Mouse (Mus musculus): ENCODE data around the gene Tmem252. TPM values are rescaled to one million over a fixed set of nuclear protein-coding genes. Genes with fewer than 3 reads are reported as not detected.

The Tmem252 gene
- polyA plus RNA-seq, 1 experiment: under 0.01 TPM

GRCm38 (mm10) chr19:24703680-24704079, 29.9 kb downstream of the Tmem252 start:
- no peaks in the 10 kb centered on the region for H3K27me3 ChIP-seq (ENCODE audit: control insufficient read depth, insufficient read depth, insufficient read length)
- TF ChIP-seq USF1 (IDR thresholded peaks at IDR 0.05; ENCODE audit: low read depth) (no peak), CEBPB (IDR thresholded peaks at IDR 0.05; ENCODE audit: low read depth) (no peak), MYOG (IDR thresholded peaks at IDR 0.05; ENCODE audit: control insufficient read depth, extremely low read depth, insufficient read length) (no peak), MAX (IDR thresholded peaks at IDR 0.05) (no peak), CTCF (IDR thresholded peaks at IDR 0.05; ENCODE audit: control insufficient read depth, insufficient read depth, insufficient read length) (no peak), FOSL1 (IDR thresholded peaks at IDR 0.05; ENCODE audit: insufficient read depth, low read length, poor library complexity, severe bottlenecking) (no peak), MYOD1 (IDR thresholded peaks at IDR 0.05; ENCODE audit: control insufficient read depth, insufficient read length, low read depth) (no peak)
- no peak overlapping the region for H3ac ChIP-seq (ENCODE audit: control insufficient read depth, insufficient read length, low read depth)

GRCm38 (mm10) chr19:24704326-24704725, 30.5 kb downstream of the Tmem252 start:
- H3K36me3 ChIP-seq (ENCODE audit: control insufficient read depth, insufficient read depth): no peaks in the 10 kb centered on the region
- H3K4me3 ChIP-seq (ENCODE audit: insufficient read depth, poor library complexity, severe bottlenecking): no peak overlapping the region
- no peak overlapping the region for H3ac ChIP-seq (ENCODE audit: control insufficient read depth, insufficient read length, low read depth)
- no peaks in the 10 kb centered on the region for H3K27me3 ChIP-seq (ENCODE audit: control insufficient read depth, insufficient read depth, insufficient read length)
- no peaks in the 10 kb centered on the region for H3K79me3 ChIP-seq (ENCODE audit: low read depth)
- no peaks in the 10 kb centered on the region for H3K79me2 ChIP-seq (ENCODE audit: control insufficient read depth, insufficient read depth)
- TF ChIP-seq CTCF (IDR thresholded peaks at IDR 0.05; ENCODE audit: control insufficient read depth, insufficient read depth, insufficient read length): no peak
- no peak for TF ChIP-seq MYOD1 (IDR thresholded peaks at IDR 0.05; ENCODE audit: control insufficient read depth, insufficient read length, low read depth)
- TF ChIP-seq CEBPB (IDR thresholded peaks at IDR 0.05; ENCODE audit: low read depth): no peak
- TF ChIP-seq USF1 (IDR thresholded peaks at IDR 0.05; ENCODE audit: low read depth): no peak
- no peak for TF ChIP-seq MYOG (IDR thresholded peaks at IDR 0.05; ENCODE audit: control insufficient read depth, extremely low read depth, insufficient read length)
- no peak for TF ChIP-seq MAX (IDR thresholded peaks at IDR 0.05)
- no peak for TF ChIP-seq FOSL1 (IDR thresholded peaks at IDR 0.05; ENCODE audit: insufficient read depth, low read length, poor library complexity, severe bottlenecking)

More at GRCm38 (mm10) chr19:24703680-24704079, 29.9 kb downstream of the Tmem252 start:
- no peaks in the 10 kb centered on the region for H3K36me3 ChIP-seq (ENCODE audit: control insufficient read depth, insufficient read depth)
- no peaks in the 10 kb centered on the region for H3K79me2 ChIP-seq (ENCODE audit: control insufficient read depth, insufficient read depth)
- no peaks in the 10 kb centered on the region for H3K79me3 ChIP-seq (ENCODE audit: low read depth)
- no peak overlapping the region for H3K4me3 ChIP-seq (ENCODE audit: insufficient read depth, poor library complexity, severe bottlenecking)

- TF ChIP-seq FOSL1 (IDR thresholded peaks at IDR 0.05; ENCODE audit: insufficient read depth, low read length, poor library complexity, severe bottlenecking): no peak
- TF ChIP-seq MYOG (IDR thresholded peaks at IDR 0.05; ENCODE audit: control insufficient read depth, extremely low read depth, insufficient read length): no peak
- no peak for TF ChIP-seq CTCF (IDR thresholded peaks at IDR 0.05; ENCODE audit: control insufficient read depth, insufficient read depth, insufficient read length)
- TF ChIP-seq USF1 (IDR thresholded peaks at IDR 0.05; ENCODE audit: low read depth): no peak
- TF ChIP-seq MYOD1 (IDR thresholded peaks at IDR 0.05; ENCODE audit: control insufficient read depth, insufficient read length, low read depth): no peak
- TF ChIP-seq MAX (IDR thresholded peaks at IDR 0.05): no peak
- no peak for TF ChIP-seq CEBPB (IDR thresholded peaks at IDR 0.05; ENCODE audit: low read depth)
- Histone ChIP-seq H3K79me3 (ENCODE audit: low read depth) (no peaks in the 10 kb centered on the region), H3K27me3 (ENCODE audit: control insufficient read depth, insufficient read depth, insufficient read length) (no peaks in the 10 kb centered on the region), H3ac (ENCODE audit: control insufficient read depth, insufficient read length, low read depth) (no peak overlapping the region), H3K36me3 (ENCODE audit: control insufficient read depth, insufficient read depth) (no peaks in the 10 kb centered on the region), H3K79me2 (ENCODE audit: control insufficient read depth, insufficient read depth) (no peaks in the 10 kb centered on the region), H3K4me3 (ENCODE audit: insufficient read depth, poor library complexity, severe bottlenecking) (no peak overlapping the region)
These were observed 31.6 kb downstream of the Tmem252 start for GRCm38 (mm10) chr19:24705395-24705794.

- no peaks in the 10 kb centered on the region for H3K79me3 ChIP-seq (ENCODE audit: low read depth)
- H3K27me3 ChIP-seq (ENCODE audit: control insufficient read depth, insufficient read depth, insufficient read length): no peaks in the 10 kb centered on the region
- no peak overlapping the region for H3ac ChIP-seq (ENCODE audit: control insufficient read depth, insufficient read length, low read depth)
- no peaks in the 10 kb centered on the region for H3K36me3 ChIP-seq (ENCODE audit: control insufficient read depth, insufficient read depth)
- H3K4me3 ChIP-seq (ENCODE audit: insufficient read depth, poor library complexity, severe bottlenecking): no peak overlapping the region
- TF ChIP-seq MYOG (IDR thresholded peaks at IDR 0.05; ENCODE audit: control insufficient read depth, extremely low read depth, insufficient read length): no peak
- no peak for TF ChIP-seq MAX (IDR thresholded peaks at IDR 0.05)
- no peak for TF ChIP-seq MYOD1 (IDR thresholded peaks at IDR 0.05; ENCODE audit: control insufficient read depth, insufficient read length, low read depth)
- no peak for TF ChIP-seq CTCF (IDR thresholded peaks at IDR 0.05; ENCODE audit: control insufficient read depth, insufficient read depth, insufficient read length)
- peak; percentile 51 for TF ChIP-seq CEBPB (IDR thresholded peaks at IDR 0.05; ENCODE audit: low read depth)
- no peak for TF ChIP-seq USF1 (IDR thresholded peaks at IDR 0.05; ENCODE audit: low read depth)
- TF ChIP-seq FOSL1 (IDR thresholded peaks at IDR 0.05; ENCODE audit: insufficient read depth, low read length, poor library complexity, severe bottlenecking): no peak
- H3K79me2 ChIP-seq (ENCODE audit: control insufficient read depth, insufficient read depth): no peaks in the 10 kb centered on the region
These were observed 33.5 kb downstream of the Tmem252 start for GRCm38 (mm10) chr19:24707071-24707906.

GRCm38 (mm10) chr19:24708032-24708431, 34.2 kb downstream of the Tmem252 start:
- no peak overlapping the region for H3K4me3 ChIP-seq (ENCODE audit: insufficient read depth, poor library complexity, severe bottlenecking)
- H3ac ChIP-seq (ENCODE audit: control insufficient read depth, insufficient read length, low read depth): no peak overlapping the region
- H3K36me3 ChIP-seq (ENCODE audit: control insufficient read depth, insufficient read depth): no peaks in the 10 kb centered on the region
- no peaks in the 10 kb centered on the region for H3K27me3 ChIP-seq (ENCODE audit: control insufficient read depth, insufficient read depth, insufficient read length)
- H3K79me3 ChIP-seq (ENCODE audit: low read depth): no peaks in the 10 kb centered on the region
- no peak for TF ChIP-seq CEBPB (IDR thresholded peaks at IDR 0.05; ENCODE audit: low read depth)
- no peak for TF ChIP-seq USF1 (IDR thresholded peaks at IDR 0.05; ENCODE audit: low read depth)
- TF ChIP-seq CTCF (IDR thresholded peaks at IDR 0.05; ENCODE audit: control insufficient read depth, insufficient read depth, insufficient read length): no peak
- TF ChIP-seq MYOD1 (IDR thresholded peaks at IDR 0.05; ENCODE audit: control insufficient read depth, insufficient read length, low read depth): no peak
- no peak for TF ChIP-seq MAX (IDR thresholded peaks at IDR 0.05)
- TF ChIP-seq MYOG (IDR thresholded peaks at IDR 0.05; ENCODE audit: control insufficient read depth, extremely low read depth, insufficient read length): no peak
- TF ChIP-seq FOSL1 (IDR thresholded peaks at IDR 0.05; ENCODE audit: insufficient read depth, low read length, poor library complexity, severe bottlenecking): no peak
- no peaks in the 10 kb centered on the region for H3K79me2 ChIP-seq (ENCODE audit: control insufficient read depth, insufficient read depth)

Data from C2C12 (cell line).